Mouse (Mus musculus) spleen, adult 2 months (tissue): ENCODE results near the gene Scn2b.

Experiments
- CTCF ChIP-seq: fragments of 200-500 bp; IDR thresholded peaks from 2 replicates; pipeline ENCODE4 v1.5.1; 2011; ENCODE audit warnings: mild to moderate bottlenecking, inconsistent platforms; ENCODE audit not compliant: insufficient read depth, insufficient read length, insufficient replicate concordance; ENCODE audit errors: extremely low read depth
- POLR2A ChIP-seq: fragments of 200-500 bp; IDR thresholded peaks from 2 replicates; pipeline ENCODE4 v1.6.1; 2011; ENCODE audit warnings: low read depth, low read length, inconsistent platforms

GRCm38 (mm10) chr9:45173475-45173874 is 55.9 kb downstream of the Scn2b start:
- no peak for TF ChIP-seq POLR2A
- no peak for TF ChIP-seq CTCF
